Mouse (Mus musculus): ENCODE measurements at regions not wholly inside any gene's neighbourhood (a gene's known extent, or its start where the extent isn't known, plus 50 kb on each side); places are given as distances from the start of the nearest gene placed in this dataset.

GRCm38 (mm10) chr15:62049416-62049815 lies 1126.6 kb upstream of the A1bg start:
- Histone ChIP-seq H3K4me1 (ENCODE audit: control insufficient read depth, insufficient read depth, insufficient read length, low read length) (no peaks in the 10 kb centered on the region), H3K36me3 (ENCODE audit: control insufficient read depth, insufficient read depth, low read length) (no peaks in the 10 kb centered on the region), H3K27ac (ENCODE audit: insufficient read depth, low read depth, low read length) (no peak overlapping the region), H3K27me3 (ENCODE audit: control insufficient read depth, insufficient read depth, low read length) (no peaks in the 10 kb centered on the region), H3K4me3 (ENCODE audit: low read depth, low read length) (no peak overlapping the region)
- TF ChIP-seq POLR2A (IDR thresholded peaks at IDR 0.05; ENCODE audit: low read depth, low read length) (no peak), CTCF (IDR thresholded peaks at IDR 0.05; ENCODE audit: extremely low read depth, insufficient read length, insufficient replicate concordance, low read depth, low read length) (no peak)
- 82% methylated on average over 9 of the region's 9 CpGs for WGBS

- H3K27me3 ChIP-seq (ENCODE audit: control insufficient read depth, insufficient read depth, low read length), result no peaks in the 10 kb centered on the region
- H3K36me3 ChIP-seq (ENCODE audit: control insufficient read depth, insufficient read depth, low read length), result no peaks in the 10 kb centered on the region
- TF ChIP-seq CTCF (IDR thresholded peaks at IDR 0.05; ENCODE audit: extremely low read depth, insufficient read length, insufficient replicate concordance, low read depth, low read length), result no peak
- TF ChIP-seq POLR2A (IDR thresholded peaks at IDR 0.05; ENCODE audit: low read depth, low read length), result no peak
- H3K27ac ChIP-seq (ENCODE audit: insufficient read depth, low read depth, low read length), result no peak overlapping the region
- WGBS, result 80% methylated on average over 4 of the region's 4 CpGs
- no peak overlapping the region for H3K4me3 ChIP-seq (ENCODE audit: low read depth, low read length)
- peaks cover 2% of the 10 kb centered on the region; the same call in 1 of the 2 replicates for H3K4me1 ChIP-seq (ENCODE audit: control insufficient read depth, insufficient read depth, insufficient read length, low read length)
Observed at GRCm38 (mm10) chr15:62048981-62049380, 1126.2 kb upstream of the A1bg start.

- 89% methylated on average over 3 of the region's 3 CpGs for WGBS
- Histone ChIP-seq H3K4me1 (ENCODE audit: control insufficient read depth, insufficient read depth, insufficient read length, low read length) (peaks cover 7% of the 10 kb centered on the region; the same call in 1 of the 2 replicates), H3K27me3 (ENCODE audit: control insufficient read depth, insufficient read depth, low read length) (no peaks in the 10 kb centered on the region), H3K27ac (ENCODE audit: insufficient read depth, low read depth, low read length) (no peak overlapping the region), H3K4me3 (ENCODE audit: low read depth, low read length) (no peak overlapping the region), H3K36me3 (ENCODE audit: control insufficient read depth, insufficient read depth, low read length) (no peaks in the 10 kb centered on the region)
- TF ChIP-seq POLR2A (IDR thresholded peaks at IDR 0.05; ENCODE audit: low read depth, low read length), result no peak
- TF ChIP-seq CTCF (IDR thresholded peaks at IDR 0.05; ENCODE audit: extremely low read depth, insufficient read length, insufficient replicate concordance, low read depth, low read length), result no peak
Observed at GRCm38 (mm10) chr15:62046276-62046675, 1123.5 kb upstream of the A1bg start.

GRCm38 (mm10) chr15:62044654-62045335 lies 1122.0 kb upstream of the A1bg start:
- no peak overlapping the region for H3K27ac ChIP-seq (ENCODE audit: insufficient read depth, low read depth, low read length)

GRCm38 (mm10) chr15:62043617-62044392 lies 1121.0 kb upstream of the A1bg start:
- peaks cover 7% of the 10 kb centered on the region; the same call in 1 of the 2 replicates for H3K4me1 ChIP-seq (ENCODE audit: control insufficient read depth, insufficient read depth, insufficient read length, low read length)
- no peaks in the 10 kb centered on the region for H3K36me3 ChIP-seq (ENCODE audit: control insufficient read depth, insufficient read depth, low read length)
- no peaks in the 10 kb centered on the region for H3K27me3 ChIP-seq (ENCODE audit: control insufficient read depth, insufficient read depth, low read length)
- TF ChIP-seq CTCF (IDR thresholded peaks at IDR 0.05; ENCODE audit: extremely low read depth, insufficient read length, insufficient replicate concordance, low read depth, low read length), result no peak
- TF ChIP-seq POLR2A (IDR thresholded peaks at IDR 0.05; ENCODE audit: low read depth, low read length), result no peak
- 71% methylated on average over 20 of the region's 20 CpGs for WGBS
- no peak overlapping the region for H3K4me3 ChIP-seq (ENCODE audit: low read depth, low read length)
- no peak overlapping the region; the same call in none of the 2 replicates for H3K27ac ChIP-seq (ENCODE audit: insufficient read depth, low read depth, low read length)

More at GRCm38 (mm10) chr15:62044654-62045335, 1122.0 kb upstream of the A1bg start:
- Histone ChIP-seq H3K36me3 (ENCODE audit: control insufficient read depth, insufficient read depth, low read length) (no peaks in the 10 kb centered on the region), H3K4me1 (ENCODE audit: control insufficient read depth, insufficient read depth, insufficient read length, low read length) (peaks cover 7% of the 10 kb centered on the region; the same call in 1 of the 2 replicates), H3K4me3 (ENCODE audit: low read depth, low read length) (no peak overlapping the region), H3K27me3 (ENCODE audit: control insufficient read depth, insufficient read depth, low read length) (no peaks in the 10 kb centered on the region)
- TF ChIP-seq CTCF (IDR thresholded peaks at IDR 0.05; ENCODE audit: extremely low read depth, insufficient read length, insufficient replicate concordance, low read depth, low read length) (no peak), POLR2A (IDR thresholded peaks at IDR 0.05; ENCODE audit: low read depth, low read length) (no peak)
- 94% methylated on average over 7 of the region's 7 CpGs for WGBS

- Histone ChIP-seq H3K4me3 (ENCODE audit: low read depth, low read length) (no peak overlapping the region), H3K27me3 (ENCODE audit: control insufficient read depth, insufficient read depth, low read length) (no peaks in the 10 kb centered on the region), H3K27ac (ENCODE audit: insufficient read depth, low read depth, low read length) (no peak overlapping the region; the same call in none of the 2 replicates), H3K4me1 (ENCODE audit: control insufficient read depth, insufficient read depth, insufficient read length, low read length) (peaks cover 7% of the 10 kb centered on the region; the same call in 1 of the 2 replicates), H3K36me3 (ENCODE audit: control insufficient read depth, insufficient read depth, low read length) (no peaks in the 10 kb centered on the region)
- 95% methylated on average over 6 of the region's 6 CpGs for WGBS
- no peak for TF ChIP-seq CTCF (IDR thresholded peaks at IDR 0.05; ENCODE audit: extremely low read depth, insufficient read length, insufficient replicate concordance, low read depth, low read length)
- no peak for TF ChIP-seq POLR2A (IDR thresholded peaks at IDR 0.05; ENCODE audit: low read depth, low read length)
Observed at GRCm38 (mm10) chr15:62042924-62043504, 1120.2 kb upstream of the A1bg start.

All from small intestine, adult 2 months (tissue).